Mouse (Mus musculus): Measurements from ENCODE around the gene Nudt8. TPM values are rescaled to one million over a fixed set of nuclear protein-coding genes. Genes with fewer than 3 reads are reported as not detected.
A peak's percentile ranks its signal among the peaks of the same experiment; 100 is the strongest.

The Nudt8 gene
- polyA plus RNA-seq, 1 experiment from 2014 or later: 39.3 TPM

DNA sequence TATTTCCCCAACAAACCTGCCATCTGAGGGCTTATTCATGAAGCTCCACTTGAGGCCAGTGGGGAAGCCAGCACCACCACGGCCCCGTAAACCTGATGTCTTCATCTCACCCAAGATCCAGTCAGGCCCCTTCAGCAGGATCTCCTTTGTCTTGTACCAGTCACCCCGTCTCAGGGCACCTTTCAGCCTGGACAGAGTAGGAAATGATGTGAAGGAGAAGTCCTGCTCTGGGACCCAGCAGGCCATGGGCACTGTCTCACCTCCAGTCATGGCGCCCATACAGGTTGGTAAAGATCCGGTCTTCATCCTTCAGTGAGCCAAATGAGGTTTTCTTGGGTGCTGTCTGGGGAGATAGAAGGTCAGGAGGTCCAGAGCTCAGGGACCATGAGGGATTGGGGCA is 10.7 kb downstream of the Nudt8 start:
- no peaks in the 10 kb centered on the region for H3K9me3 ChIP-seq (ENCODE audit: control insufficient read depth, low read length)
- H3K4me3 ChIP-seq (ENCODE audit: low read depth, low read length): no peak overlapping the region
- 94% methylated on average over 5 of the region's 5 CpGs for WGBS
- no peak overlapping the region for H3K4me2 ChIP-seq (replicated peaks; ENCODE audit: low read depth)
- no peak overlapping the region for H3K27ac ChIP-seq (replicated peaks)
- no peaks in the 10 kb centered on the region; the same call in 1 of the 2 replicates for H3K4me1 ChIP-seq (replicated peaks; ENCODE audit: control insufficient read depth, insufficient read depth)
- ATAC-seq (ENCODE audit: low FRiP score, low TSS enrichment) (no peak), DNase-seq (ENCODE audit: low spot score) (no peak)
- H3K9ac ChIP-seq (ENCODE audit: low read length): no peak overlapping the region
- TF ChIP-seq CTCF (IDR thresholded peaks at IDR 0.05; ENCODE audit: low read depth): no peak
- TF ChIP-seq EP300 (optimal IDR thresholded peaks at IDR 0.05): no peak
- H3K36me3 ChIP-seq (ENCODE audit: control insufficient read depth, insufficient read depth, low read length): peaks cover 6% of the 10 kb centered on the region; the same call in 1 of the 2 replicates
- H3K27me3 ChIP-seq (ENCODE audit: control insufficient read depth, insufficient read depth, low read length): no peaks in the 10 kb centered on the region

DNA sequence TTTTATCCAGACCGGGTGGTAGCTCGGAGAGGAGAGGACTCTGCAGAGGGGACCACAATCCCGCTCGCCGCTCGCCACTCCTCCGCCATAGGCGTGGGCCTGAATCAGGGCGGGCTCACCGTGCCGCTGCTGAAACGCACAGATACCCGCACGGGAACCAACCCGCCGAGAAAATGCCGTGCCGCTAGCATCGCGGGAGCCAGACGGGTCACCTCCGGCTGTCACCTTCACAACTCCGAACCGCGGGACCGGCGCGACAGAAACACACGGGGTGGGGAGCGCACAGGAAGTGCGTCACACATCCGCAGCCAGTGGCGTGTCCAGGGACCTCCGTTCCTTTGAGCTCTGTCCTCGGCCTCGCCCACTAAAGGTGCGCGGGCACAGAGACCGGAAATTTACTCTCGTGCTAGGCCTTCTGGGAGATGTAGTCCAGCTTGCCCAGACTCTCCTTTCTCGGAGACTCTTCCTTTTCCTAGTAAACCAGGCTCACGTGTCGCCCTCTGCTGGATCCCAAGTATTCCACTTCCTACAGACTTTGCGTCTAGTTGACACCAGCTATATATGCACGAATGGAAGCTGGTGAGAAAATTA is 12.1 kb downstream of the Nudt8 start, which contains the start of gene Ndufv1:
Gene Ndufv1, minus strand, starts transcription at position 375 of the 591 bp plus-strand sequence.
- H3K36me3 ChIP-seq (ENCODE audit: control insufficient read depth, insufficient read depth, low read length): no peaks in the 10 kb centered on the region
- peak within 1 kb of the TSS; percentile 80 for H3K9ac ChIP-seq (ENCODE audit: low read length)
- 0% methylated on average over 45 of the region's 45 CpGs for WGBS
- ATAC-seq (ENCODE audit: low FRiP score, low TSS enrichment): peak; percentile 99
- no peaks in the 10 kb centered on the region; the same call in 1 of the 2 replicates for H3K4me1 ChIP-seq (replicated peaks; ENCODE audit: control insufficient read depth, insufficient read depth)
- peak within 1 kb of the TSS; percentile 81 for H3K4me3 ChIP-seq (ENCODE audit: low read depth, low read length)
- no peaks in the 10 kb centered on the region for H3K9me3 ChIP-seq (ENCODE audit: control insufficient read depth, low read length)
- no peaks in the 10 kb centered on the region for H3K27me3 ChIP-seq (ENCODE audit: control insufficient read depth, insufficient read depth, low read length)
- H3K27ac ChIP-seq (replicated peaks): peak within 1 kb of the TSS; percentile 65
- TF ChIP-seq EP300 (optimal IDR thresholded peaks at IDR 0.05) (no peak), CTCF (IDR thresholded peaks at IDR 0.05; ENCODE audit: low read depth) (peak; percentile 96)
- peak; percentile 98 for DNase-seq (ENCODE audit: low spot score)
- peak within 1 kb of the TSS; percentile 68 for H3K4me2 ChIP-seq (replicated peaks; ENCODE audit: low read depth)

DNA sequence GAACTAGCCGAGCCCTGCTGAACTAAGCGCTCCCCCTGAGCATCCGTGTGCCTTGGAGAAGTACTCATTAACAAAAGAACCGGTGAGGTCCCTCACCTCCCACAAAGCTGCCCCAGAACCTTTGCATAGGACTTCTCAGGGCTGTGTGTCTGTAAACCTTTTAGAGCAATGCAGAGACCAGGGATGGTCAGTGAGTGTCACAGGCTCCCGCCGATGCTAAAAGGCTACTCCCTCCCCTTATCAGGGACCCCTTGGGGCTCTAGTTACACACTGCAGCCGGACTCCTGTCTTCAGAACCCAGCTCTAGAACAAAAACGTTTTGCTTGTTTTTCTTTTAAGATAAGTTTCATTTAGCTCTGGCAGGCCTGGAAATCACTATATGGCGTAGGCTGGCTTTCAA is 12.7 kb downstream of the Nudt8 start:
- 11% methylated on average over 9 of the region's 9 CpGs for WGBS
- ATAC-seq (ENCODE audit: low FRiP score, low TSS enrichment): no peak
- TF ChIP-seq EP300 (optimal IDR thresholded peaks at IDR 0.05) (no peak), CTCF (IDR thresholded peaks at IDR 0.05; ENCODE audit: low read depth) (no peak)
- 0 out of 2 replicates have a peak overlapping the region, but pooled peaks have one; percentile 35 for H3K27ac ChIP-seq (replicated peaks)
- H3K9me3 ChIP-seq (ENCODE audit: control insufficient read depth, low read length): no peaks in the 10 kb centered on the region
- peak overlapping the region; percentile 55; the same call in 1 of the 2 replicates for H3K9ac ChIP-seq (ENCODE audit: low read length)
- no peak for DNase-seq (ENCODE audit: low spot score)
- H3K36me3 ChIP-seq (ENCODE audit: control insufficient read depth, insufficient read depth, low read length): no peaks in the 10 kb centered on the region
- H3K4me3 ChIP-seq (ENCODE audit: low read depth, low read length): peak overlapping the region; percentile 81
- no peaks in the 10 kb centered on the region; the same call in 1 of the 2 replicates for H3K4me1 ChIP-seq (replicated peaks; ENCODE audit: control insufficient read depth, insufficient read depth)
- H3K4me2 ChIP-seq (replicated peaks; ENCODE audit: low read depth): peak overlapping the region; percentile 50
- no peaks in the 10 kb centered on the region for H3K27me3 ChIP-seq (ENCODE audit: control insufficient read depth, insufficient read depth, low read length)

DNA sequence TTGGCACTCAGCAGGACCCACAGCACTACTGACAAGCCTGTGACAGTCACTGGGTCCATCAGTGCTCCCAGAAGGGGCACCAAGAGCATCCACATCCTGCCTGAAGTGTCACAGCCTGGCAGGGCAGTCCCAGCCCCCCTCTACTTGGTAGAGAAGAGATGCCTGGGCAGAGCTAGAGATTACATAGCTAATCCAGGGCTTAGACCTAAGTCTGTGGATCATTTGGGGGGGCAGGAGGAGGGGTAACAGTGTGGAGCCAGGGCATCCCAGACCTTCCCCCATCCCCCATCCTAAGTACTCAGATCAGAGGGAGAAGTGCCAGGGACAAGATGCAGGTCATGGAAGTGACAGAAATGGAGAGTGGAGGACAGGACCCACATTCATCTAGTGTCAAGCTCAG is 14.4 kb downstream of the Nudt8 start:
- H3K4me1 ChIP-seq (replicated peaks; ENCODE audit: control insufficient read depth, insufficient read depth): no peaks in the 10 kb centered on the region; the same call in 1 of the 2 replicates
- H3K27me3 ChIP-seq (ENCODE audit: control insufficient read depth, insufficient read depth, low read length): no peaks in the 10 kb centered on the region
- ATAC-seq (ENCODE audit: low FRiP score, low TSS enrichment) (no peak), DNase-seq (ENCODE audit: low spot score) (no peak)
- H3K4me3 ChIP-seq (ENCODE audit: low read depth, low read length): no peak overlapping the region
- no peak overlapping the region for H3K4me2 ChIP-seq (replicated peaks; ENCODE audit: low read depth)
- TF ChIP-seq EP300 (optimal IDR thresholded peaks at IDR 0.05): no peak
- TF ChIP-seq CTCF (IDR thresholded peaks at IDR 0.05; ENCODE audit: low read depth): no peak
- no peak overlapping the region for H3K27ac ChIP-seq (replicated peaks)
- H3K9me3 ChIP-seq (ENCODE audit: control insufficient read depth, low read length): no peaks in the 10 kb centered on the region
- no peaks in the 10 kb centered on the region for H3K36me3 ChIP-seq (ENCODE audit: control insufficient read depth, insufficient read depth, low read length)
- no peak overlapping the region for H3K9ac ChIP-seq (ENCODE audit: low read length)

DNA sequence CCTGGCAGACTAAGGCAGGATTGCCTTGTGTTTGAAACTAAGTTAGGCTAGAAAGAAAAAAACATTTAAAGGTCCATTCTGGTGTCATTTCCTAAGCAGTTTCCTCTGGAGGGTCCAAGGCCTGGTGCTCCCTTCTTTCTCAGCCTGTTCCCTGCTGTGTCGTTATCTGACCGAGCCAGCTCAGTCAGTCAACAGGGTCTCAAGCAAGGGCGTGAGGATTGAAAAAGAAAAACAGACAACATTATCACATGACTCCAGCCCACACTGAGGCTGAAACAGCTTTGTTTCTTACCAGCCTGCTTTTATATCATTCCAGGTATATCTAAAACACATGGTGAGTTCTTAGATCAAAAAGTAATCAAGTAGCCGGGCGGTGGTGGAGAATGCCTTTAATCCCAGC is 15.3 kb downstream of the Nudt8 start:
- Histone ChIP-seq H3K4me1 (replicated peaks; ENCODE audit: control insufficient read depth, insufficient read depth) (no peaks in the 10 kb centered on the region; the same call in 1 of the 2 replicates), H3K27ac (replicated peaks) (no peak overlapping the region), H3K9me3 (ENCODE audit: control insufficient read depth, low read length) (no peaks in the 10 kb centered on the region), H3K4me2 (replicated peaks; ENCODE audit: low read depth) (no peak overlapping the region), H3K27me3 (ENCODE audit: control insufficient read depth, insufficient read depth, low read length) (no peaks in the 10 kb centered on the region), H3K9ac (ENCODE audit: low read length) (no peak overlapping the region), H3K36me3 (ENCODE audit: control insufficient read depth, insufficient read depth, low read length) (no peaks in the 10 kb centered on the region), H3K4me3 (ENCODE audit: low read depth, low read length) (no peak overlapping the region)
- TF ChIP-seq EP300 (optimal IDR thresholded peaks at IDR 0.05) (no peak), CTCF (IDR thresholded peaks at IDR 0.05; ENCODE audit: low read depth) (no peak)
- DNase-seq (ENCODE audit: low spot score): no peak
- ATAC-seq (ENCODE audit: low FRiP score, low TSS enrichment): no peak
- 65% methylated on average over 5 of the region's 5 CpGs for WGBS

DNA sequence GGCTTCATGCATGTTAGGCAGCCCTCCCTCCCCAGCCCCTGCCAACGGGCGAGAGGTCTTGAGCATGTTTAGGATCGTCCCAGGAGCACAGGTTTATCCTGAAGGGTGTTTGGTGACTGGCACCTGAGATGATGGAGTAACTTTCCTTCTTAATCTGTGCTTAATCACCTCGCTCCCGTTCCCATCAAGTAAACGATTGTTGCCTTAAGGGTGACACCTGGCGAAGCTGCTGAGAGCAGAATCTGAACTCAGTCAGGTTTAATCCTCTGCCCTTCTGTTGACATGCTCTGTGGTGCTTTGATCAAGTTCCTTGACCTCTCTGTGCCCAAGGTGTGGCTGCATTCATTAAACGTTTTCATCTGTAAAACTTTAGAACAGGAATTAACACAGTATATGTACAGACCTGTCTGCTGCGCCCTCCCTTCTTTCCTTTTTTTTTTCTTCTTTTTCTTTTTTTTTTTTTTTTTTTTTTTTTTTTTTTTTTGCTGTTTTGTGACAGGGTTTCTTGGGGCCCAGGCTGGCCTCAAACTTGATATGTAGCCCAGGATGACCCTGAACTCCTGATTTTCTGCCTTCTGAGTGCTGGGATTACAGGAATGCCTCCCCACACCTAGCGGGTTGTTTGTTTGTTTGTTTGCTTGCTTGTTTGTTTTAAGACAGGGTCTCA is 17.7 kb downstream of the Nudt8 start:
- no peak overlapping the region for H3K9ac ChIP-seq (ENCODE audit: low read length)
- ATAC-seq (ENCODE audit: low FRiP score, low TSS enrichment): no peak
- 42% methylated on average over 10 of the region's 10 CpGs for WGBS

More for the DNA sequence above, 17.7 kb downstream of the Nudt8 start:
- no peaks in the 10 kb centered on the region for H3K4me1 ChIP-seq (replicated peaks; ENCODE audit: control insufficient read depth, insufficient read depth)
- no peaks in the 10 kb centered on the region for H3K27me3 ChIP-seq (ENCODE audit: control insufficient read depth, insufficient read depth, low read length)
- H3K9me3 ChIP-seq (ENCODE audit: control insufficient read depth, low read length): no peaks in the 10 kb centered on the region
- no peaks in the 10 kb centered on the region for H3K36me3 ChIP-seq (ENCODE audit: control insufficient read depth, insufficient read depth, low read length)
- no peak overlapping the region for H3K4me2 ChIP-seq (replicated peaks; ENCODE audit: low read depth)
- no peak overlapping the region for H3K4me3 ChIP-seq (ENCODE audit: low read depth, low read length)
- TF ChIP-seq EP300 (optimal IDR thresholded peaks at IDR 0.05) (no peak), CTCF (IDR thresholded peaks at IDR 0.05; ENCODE audit: low read depth) (no peak)
- peak overlapping the region; percentile 53 for H3K27ac ChIP-seq (replicated peaks)
- no peak for DNase-seq (ENCODE audit: low spot score)
